Mouse (Mus musculus): ENCODE measurements around the gene Fam78a.
A peak's percentile ranks its signal among the peaks of the same experiment; 100 is the strongest.

The Fam78a gene

GRCm38 (mm10) chr2:32084111-32084871 is at the start of gene Fam78a:
Gene Fam78a (minus strand): TSS chr2:32084857.
- peak; percentile 86 for DNase-seq (ENCODE audit: low read depth, low spot score)

GRCm38 (mm10) chr2:32134039-32134438 is 49.4 kb upstream of the Fam78a start:
- DNase-seq (ENCODE audit: low read depth, low spot score): peak; percentile 95

GRCm38 (mm10) chr2:32132567-32132992 is 47.9 kb upstream of the Fam78a start:
- DNase-seq (ENCODE audit: low read depth, low spot score): peak; percentile 74

- DNase-seq (ENCODE audit: low read depth, low spot score): no peak
Observed at GRCm38 (mm10) chr2:32131866-32132566, 47.4 kb upstream of the Fam78a start.

- no peak for DNase-seq (ENCODE audit: low read depth, low spot score)
Observed at GRCm38 (mm10) chr2:32131205-32131834, 46.7 kb upstream of the Fam78a start.

GRCm38 (mm10) chr2:32130435-32130834 is 45.8 kb upstream of the Fam78a start:
- peak; percentile 85 for DNase-seq (ENCODE audit: low read depth, low spot score)

- no peak for DNase-seq (ENCODE audit: low read depth, low spot score)
Observed at GRCm38 (mm10) chr2:32129383-32130074, 44.9 kb upstream of the Fam78a start.

- DNase-seq (ENCODE audit: low read depth, low spot score): no peak
Observed at GRCm38 (mm10) chr2:32128536-32128841, 43.8 kb upstream of the Fam78a start.

- DNase-seq (ENCODE audit: low read depth, low spot score): no peak
Observed at GRCm38 (mm10) chr2:32127653-32128535, 43.2 kb upstream of the Fam78a start.

GRCm38 (mm10) chr2:32121785-32122184 is 37.1 kb upstream of the Fam78a start:
- DNase-seq (ENCODE audit: low read depth, low spot score): no peak

GRCm38 (mm10) chr2:32121150-32121549 is 36.5 kb upstream of the Fam78a start:
- DNase-seq (ENCODE audit: low read depth, low spot score): no peak

GRCm38 (mm10) chr2:32119802-32120750 is 35.4 kb upstream of the Fam78a start:
- DNase-seq (ENCODE audit: low read depth, low spot score): peak; percentile 37

- DNase-seq (ENCODE audit: low read depth, low spot score): no peak
Observed at GRCm38 (mm10) chr2:32115851-32116268, 31.2 kb upstream of the Fam78a start.

- DNase-seq (ENCODE audit: low read depth, low spot score): peak; percentile 64
Observed at GRCm38 (mm10) chr2:32112548-32112947, 27.9 kb upstream of the Fam78a start.

- peak; percentile 80 for DNase-seq (ENCODE audit: low read depth, low spot score)
Observed at GRCm38 (mm10) chr2:32111268-32111667, 26.6 kb upstream of the Fam78a start.

GRCm38 (mm10) chr2:32105930-32106329 is 21.3 kb upstream of the Fam78a start:
- DNase-seq (ENCODE audit: low read depth, low spot score): no peak

GRCm38 (mm10) chr2:32105117-32105913 is 20.7 kb upstream of the Fam78a start:
- peak; percentile 73 for DNase-seq (ENCODE audit: low read depth, low spot score)

GRCm38 (mm10) chr2:32104122-32104521 is 19.5 kb upstream of the Fam78a start:
- peak; percentile 63 for DNase-seq (ENCODE audit: low read depth, low spot score)

GRCm38 (mm10) chr2:32103557-32103956 is 18.9 kb upstream of the Fam78a start:
- DNase-seq (ENCODE audit: low read depth, low spot score): peak; percentile 77

Measured in brain, adult 2 months (tissue).